Mouse (Mus musculus): Measurements from ENCODE around the gene Bola2.

DNA sequence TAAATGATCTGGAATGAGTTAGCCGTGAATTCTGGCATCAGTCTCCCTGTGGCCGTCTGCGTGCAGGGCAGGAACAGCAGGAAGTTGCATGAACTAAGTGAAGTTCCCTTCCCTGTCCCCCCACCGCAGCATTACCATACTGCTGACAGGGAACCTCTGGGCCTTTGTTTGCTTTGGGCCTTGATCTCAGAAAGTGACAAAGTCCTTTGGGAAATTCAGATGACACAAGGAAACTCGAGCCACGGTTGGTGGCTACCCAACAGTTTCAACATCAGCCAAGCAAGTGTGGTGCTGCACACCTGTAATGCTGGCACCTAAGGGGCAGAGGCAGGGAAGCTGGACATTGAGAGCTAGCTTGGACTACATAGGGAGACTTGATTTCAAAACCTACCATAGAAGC is 51.6 kb downstream of the Bola2 start:
- no peak for TF ChIP-seq POLR2AphosphoS2 (IDR thresholded peaks at IDR 0.05; ENCODE audit: low read depth, low read length)
- no peak for TF ChIP-seq KAT2A (IDR thresholded peaks at IDR 0.05; ENCODE audit: insufficient replicate concordance, low read length)
- no peak for TF ChIP-seq NRF1 (IDR thresholded peaks at IDR 0.05; ENCODE audit: low read depth, low read length)
- peak; percentile 10; the same call in 1 of the 2 replicates for TF ChIP-seq EP300 (IDR thresholded peaks at IDR 0.05; ENCODE audit: low read length)

All from CH12.LX (cell line).